Mouse (Mus musculus) left cerebral cortex, adult 8-10 months (tissue): ENCODE data around the gene Abhd8. TPM values are rescaled to one million over a fixed set of nuclear protein-coding genes. Genes with fewer than 3 reads are reported as not detected.

Source experiments
- DNase-seq, 2 experiments: peaks; one replicate each; pipeline ENCODE4 v3.0.0; 2022; ENCODE audit warnings: low spot score in 2 of 2
- total RNA-seq, 4 experiments: library from RNA; stranded (reverse); gene quantifications; 2 replicates each; pipeline ENCODE4 v1.2.4; 2022

Abhd8 gene
- total RNA-seq, 4 experiments from 2014 or later, result 255 to 290 (median 264) TPM

GRCm38 (mm10) chr8:71478943-71479342 is 15.5 kb upstream of the Abhd8 start:
- DNase-seq, result no peak

GRCm38 (mm10) chr8:71477196-71477845 is 13.9 kb upstream of the Abhd8 start:
- DNase-seq, result peak in 1 of 2 experiments; percentile 36

- peak; percentile 70 to 82 for DNase-seq
These were observed 12.9 kb upstream of the Abhd8 start for GRCm38 (mm10) chr8:71476099-71476940.

- DNase-seq, result no peak
These were observed 12.2 kb upstream of the Abhd8 start for GRCm38 (mm10) chr8:71475702-71476075.

- no peak for DNase-seq
These were observed 11.6 kb upstream of the Abhd8 start for GRCm38 (mm10) chr8:71474785-71475701.

- DNase-seq, result no peak
These were observed 10.9 kb upstream of the Abhd8 start for GRCm38 (mm10) chr8:71474344-71474743.

GRCm38 (mm10) chr8:71472601-71473386 is 9.3 kb upstream of the Abhd8 start:
- DNase-seq, result no peak

- no peak for DNase-seq
These were observed 8.4 kb upstream of the Abhd8 start for GRCm38 (mm10) chr8:71471861-71472260.

GRCm38 (mm10) chr8:71470913-71471255 is 7.4 kb upstream of the Abhd8 start:
- no peak for DNase-seq

GRCm38 (mm10) chr8:71470146-71470912 is 6.9 kb upstream of the Abhd8 start:
- peak in 1 of 2 experiments; percentile 9 for DNase-seq

GRCm38 (mm10) chr8:71469411-71469810 is 6.0 kb upstream of the Abhd8 start:
- DNase-seq, result peak in 1 of 2 experiments; percentile 76

- peak; percentile 91 to 99 for DNase-seq
These were observed 5.5 kb upstream of the Abhd8 start, which contains the start of gene Dda1 for GRCm38 (mm10) chr8:71468916-71469315. TSS of gene Dda1 (plus strand) at chr8:71469199.

GRCm38 (mm10) chr8:71468001-71468400 is 4.5 kb upstream of the Abhd8 start:
- peak in 1 of 2 experiments; percentile 13 for DNase-seq

- no peak for DNase-seq
These were observed 3.7 kb upstream of the Abhd8 start for GRCm38 (mm10) chr8:71467201-71467600.

GRCm38 (mm10) chr8:71466198-71466597 is 2.7 kb upstream of the Abhd8 start:
- DNase-seq, result peak in 1 of 2 experiments; percentile 29

- peak in 1 of 2 experiments; percentile 11 for DNase-seq
These were observed 2.3 kb upstream of the Abhd8 start for GRCm38 (mm10) chr8:71465733-71466132.

GRCm38 (mm10) chr8:71464513-71465500 is 1.4 kb upstream of the Abhd8 start, which contains the start of gene Mrpl34:
TSS of gene Mrpl34 (plus strand) at chr8:71464959.
- DNase-seq, result peak; percentile 94 to 99

GRCm38 (mm10) chr8:71462786-71463185 is 669 bp downstream of the Abhd8 start:
- DNase-seq, result peak in 1 of 2 experiments; percentile 64

GRCm38 (mm10) chr8:71462191-71462590 is 1.3 kb downstream of the Abhd8 start:
- DNase-seq, result peak in 1 of 2 experiments; percentile 17
